In the genomic region with DNA sequence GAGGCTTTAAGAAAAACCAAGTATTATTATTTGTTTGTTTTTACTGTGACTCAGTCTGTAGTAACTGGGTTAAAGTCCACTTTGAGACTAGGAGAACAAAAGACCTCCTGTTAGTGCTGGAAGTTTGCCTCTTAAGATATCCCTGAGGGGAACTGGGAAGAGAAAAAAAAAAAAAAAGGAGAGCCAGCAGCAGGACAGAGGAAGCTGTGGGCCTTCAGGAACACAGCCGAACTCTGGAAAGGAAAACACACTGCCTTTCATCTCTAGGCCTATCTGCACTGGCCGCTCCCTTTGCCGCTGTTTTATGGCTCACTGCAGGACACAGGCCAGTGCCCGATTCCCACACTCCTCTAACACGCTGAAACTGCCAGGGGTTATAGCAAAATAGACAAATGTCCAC, we compare ENCODE assay signal across 7 mouse cellular contexts.
A peak's percentile ranks its signal among the peaks of the same experiment; 100 is the strongest.
DNase-seq lines count a peak whose midpoint lies in the region; ATAC-seq and TF ChIP-seq lines count a peak whose summit lies in the region.

No protein-coding gene starts in this region.

- no peak overlapping the region for H3K4me2 ChIP-seq in hindbrain, embryonic 14.5 days (replicated peaks)

- no peak for ATAC-seq in hindbrain, embryonic 14.5 days (ENCODE audit: low FRiP score)
- no peak for ATAC-seq in inflammation-experienced regulatory T-cells, adult 6 months

- TF ChIP-seq CTCF in brain, embryonic 14.5 days (IDR thresholded peaks at IDR 0.05; ENCODE audit: borderline replicate concordance, extremely low read depth, insufficient read depth, insufficient read length): no peak
- TF ChIP-seq CTCF in embryonic fibroblast, embryonic 13.5 days (IDR thresholded peaks at IDR 0.05; ENCODE audit: borderline replicate concordance, insufficient read depth, low read length): no peak

- no peak overlapping the region for H3K4me3 ChIP-seq in embryonic fibroblast, embryonic 13.5 days (ENCODE audit: insufficient read depth, low read length)
- H3K4me3 ChIP-seq in hindbrain, embryonic 14.5 days (replicated peaks; ENCODE audit: low read length): no peak overlapping the region

- H3K27me3 ChIP-seq in hindbrain, embryonic 14.5 days (ENCODE audit: control insufficient read depth, insufficient read depth, low read length): no peaks in the 10 kb centered on the region

- H3K36me3 ChIP-seq in hindbrain, embryonic 14.5 days (replicated peaks; ENCODE audit: control insufficient read depth, insufficient read depth): no peaks in the 10 kb centered on the region

- no peak for TF ChIP-seq POLR2A in brain, embryonic 14.5 days (IDR thresholded peaks at IDR 0.05; ENCODE audit: borderline replicate concordance, extremely low read depth, insufficient read depth, insufficient read length, poor library complexity, severe bottlenecking)
- no peak for TF ChIP-seq POLR2A in embryonic fibroblast, embryonic 13.5 days (IDR thresholded peaks at IDR 0.05; ENCODE audit: low read depth, low read length)

- WGBS in hindbrain, embryonic 14.5 days: 51% methylated on average over 5 of the region's 5 CpGs

- no peaks in the 10 kb centered on the region for H3K9me3 ChIP-seq in hindbrain, embryonic 14.5 days (ENCODE audit: control insufficient read depth, low read length)

- H3K9ac ChIP-seq in hindbrain, embryonic 14.5 days: no peak overlapping the region

- peak; percentile 52 for DNase-seq in brain, embryonic 14.5 days (ENCODE audit: low read depth)
- DNase-seq in hindbrain, embryonic 14.5 days (ENCODE audit: low spot score): no peak
- DNase-seq in lung, postnatal 10 days: peak; percentile 51
- no peak for DNase-seq in cerebellum, adult 9-10 months
- no peak for DNase-seq in adrenal gland, postnatal 4 days (ENCODE audit: low spot score in 2 of 2)

- peaks cover 6% of the 10 kb centered on the region for H3K4me1 ChIP-seq in embryonic fibroblast, embryonic 13.5 days (ENCODE audit: control insufficient read depth, insufficient read depth, low read length)
- H3K4me1 ChIP-seq in hindbrain, embryonic 14.5 days (replicated peaks; ENCODE audit: control insufficient read depth, insufficient read depth, low read length): peaks cover 5% of the 10 kb centered on the region; the same call in 1 of the 2 replicates

- 0 out of 2 replicates have a peak overlapping the region, but pooled peaks have one; percentile 9 for H3K27ac ChIP-seq in embryonic fibroblast, embryonic 13.5 days (ENCODE audit: insufficient read depth, low read length)
- peak overlapping the region; percentile 67 for H3K27ac ChIP-seq in hindbrain, embryonic 14.5 days

Comparison
In these comparisons a context has a peak if more than half of its experiments do, and no peak if none do; other contexts are left out.
1. DNase-seq: peak in brain, embryonic 14.5 days (single experiment) and lung, postnatal 10 days (single experiment); none in hindbrain, embryonic 14.5 days (single experiment), cerebellum, adult 9-10 months (single experiment) and adrenal gland, postnatal 4 days (0 of 2).